Mouse (Mus musculus): Measurements from ENCODE around the gene Cnot6.
A peak's percentile ranks its signal among the peaks of the same experiment; 100 is the strongest.

Cnot6 gene

GRCm38 (mm10) chr11:49712555-49713335, at the start of gene Cnot6:
Cnot6 (minus strand) TSS chr11:49712723.
- DNase-seq: peak; percentile 99

- DNase-seq: no peak
Observed at GRCm38 (mm10) chr11:49761130-49761529, 48.6 kb upstream of the Cnot6 start.

- no peak for DNase-seq
Observed at GRCm38 (mm10) chr11:49758096-49758495, 45.6 kb upstream of the Cnot6 start.

GRCm38 (mm10) chr11:49754958-49755665, 42.6 kb upstream of the Cnot6 start:
- DNase-seq: no peak

- DNase-seq: no peak
Observed at GRCm38 (mm10) chr11:49746756-49747155, 34.2 kb upstream of the Cnot6 start.

GRCm38 (mm10) chr11:49745839-49746238, 33.3 kb upstream of the Cnot6 start:
- DNase-seq: no peak

- no peak for DNase-seq
Observed at GRCm38 (mm10) chr11:49744981-49745380, 32.5 kb upstream of the Cnot6 start.

- DNase-seq: no peak
Observed at GRCm38 (mm10) chr11:49743634-49744033, 31.1 kb upstream of the Cnot6 start.

- no peak for DNase-seq
Observed at GRCm38 (mm10) chr11:49742248-49742647, 29.7 kb upstream of the Cnot6 start.

- no peak for DNase-seq
Observed at GRCm38 (mm10) chr11:49739776-49740175, 27.3 kb upstream of the Cnot6 start.

GRCm38 (mm10) chr11:49738659-49739406, 26.3 kb upstream of the Cnot6 start:
- no peak for DNase-seq

- no peak for DNase-seq
Observed at GRCm38 (mm10) chr11:49737625-49738024, 25.1 kb upstream of the Cnot6 start.

GRCm38 (mm10) chr11:49734771-49735170, 22.2 kb upstream of the Cnot6 start:
- no peak for DNase-seq

GRCm38 (mm10) chr11:49730275-49730948, 17.9 kb upstream of the Cnot6 start:
- no peak for DNase-seq

- DNase-seq: peak; percentile 53 to 57
Observed at GRCm38 (mm10) chr11:49727877-49728276, 15.4 kb upstream of the Cnot6 start.

GRCm38 (mm10) chr11:49726800-49727199, 14.3 kb upstream of the Cnot6 start:
- DNase-seq: no peak

- peak; percentile 59 to 84 for DNase-seq
Observed at GRCm38 (mm10) chr11:49724676-49725075, 12.2 kb upstream of the Cnot6 start.

GRCm38 (mm10) chr11:49723281-49723680, 10.8 kb upstream of the Cnot6 start:
- DNase-seq: peak; percentile 51 to 52

GRCm38 (mm10) chr11:49722692-49723091, 10.2 kb upstream of the Cnot6 start:
- peak; percentile 44 to 61 for DNase-seq

GRCm38 (mm10) chr11:49721358-49721757, 8.8 kb upstream of the Cnot6 start:
- no peak for DNase-seq

GRCm38 (mm10) chr11:49719466-49720151, 7.1 kb upstream of the Cnot6 start:
- DNase-seq: peak; percentile 27 to 32

Measured in thymus, postnatal 36 days (tissue).